Mouse (Mus musculus) lung, postnatal 25 days (tissue): ENCODE data around the gene Agap1.
A peak's percentile ranks its signal among the peaks of the same experiment; 100 is the strongest.

Experiments used
- DNase-seq: peaks from one replicate; pipeline ENCODE4 v3.0.0; 2022; ENCODE audit warnings: low spot score

Gene Agap1

DNA sequence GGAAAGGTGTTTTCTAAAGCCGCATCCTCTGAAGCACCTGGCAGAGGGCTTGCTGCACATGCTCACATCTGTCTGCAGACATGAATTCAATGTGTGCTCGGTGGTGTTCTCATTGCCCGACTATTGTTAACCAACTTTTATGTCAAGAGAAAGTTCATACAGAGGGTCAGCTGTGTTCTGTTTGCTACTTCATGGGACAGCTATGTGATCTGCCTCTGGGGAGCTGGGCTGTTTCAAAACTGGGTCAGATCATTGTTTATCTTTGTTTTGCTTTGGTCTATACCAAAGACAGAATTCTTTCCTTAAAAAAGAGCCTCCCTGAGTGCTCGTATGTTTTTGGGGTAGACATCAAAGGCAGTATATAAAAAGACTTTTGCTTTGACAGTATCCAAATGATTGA is 89.5 kb downstream of the Agap1 start:
- DNase-seq = no peak

- no peak for DNase-seq
Measured at GRCm38 (mm10) chr1:89545099-89545498, 90.5 kb downstream of the Agap1 start.

GRCm38 (mm10) chr1:89547525-89548504 is 93.2 kb downstream of the Agap1 start:
- no peak for DNase-seq

DNA sequence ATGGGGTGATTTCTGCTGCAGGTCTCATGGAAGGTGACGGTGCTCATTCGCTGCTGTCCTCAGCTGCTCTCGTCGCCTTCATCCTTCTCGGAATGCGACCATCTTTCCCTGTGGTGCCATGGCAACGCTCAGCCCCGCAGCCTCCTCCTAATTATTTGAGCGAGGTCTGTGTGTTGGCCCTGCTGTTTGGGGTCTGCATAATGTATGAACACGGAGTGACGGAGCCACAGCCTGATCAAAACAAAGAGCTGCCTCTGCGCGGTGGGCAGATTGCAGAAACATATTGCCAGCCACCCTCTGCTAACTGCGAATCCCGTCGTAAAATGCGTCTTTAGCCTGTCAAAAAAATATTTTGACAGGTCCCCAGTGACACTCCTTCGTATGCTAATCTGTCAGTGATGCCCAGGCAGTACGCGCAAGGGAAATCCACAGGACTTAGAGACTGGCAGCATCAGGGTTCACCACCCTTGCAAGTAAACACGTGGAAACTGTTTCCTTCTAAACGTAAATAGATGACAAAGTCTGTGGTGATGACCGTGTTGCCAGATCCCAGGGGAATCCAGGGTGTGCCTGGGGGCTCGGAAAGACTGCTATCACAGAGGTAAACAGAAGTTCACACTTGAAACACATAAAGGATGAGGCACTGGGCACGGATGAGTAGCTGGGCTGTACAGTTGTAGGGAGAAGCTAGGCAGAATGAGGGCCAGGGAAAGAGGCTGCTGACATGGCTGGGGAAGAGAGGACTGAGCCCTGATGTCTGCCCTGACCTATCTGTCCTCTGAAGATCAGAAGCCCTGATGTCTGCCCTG is 95.7 kb downstream of the Agap1 start:
- no peak for DNase-seq

- DNase-seq = no peak
Measured at GRCm38 (mm10) chr1:89552470-89552869, 97.9 kb downstream of the Agap1 start.

GRCm38 (mm10) chr1:89553791-89554190 is 99.2 kb downstream of the Agap1 start:
- no peak for DNase-seq

GRCm38 (mm10) chr1:89554969-89555856 is 100.6 kb downstream of the Agap1 start:
- peak; percentile 57 for DNase-seq

DNA sequence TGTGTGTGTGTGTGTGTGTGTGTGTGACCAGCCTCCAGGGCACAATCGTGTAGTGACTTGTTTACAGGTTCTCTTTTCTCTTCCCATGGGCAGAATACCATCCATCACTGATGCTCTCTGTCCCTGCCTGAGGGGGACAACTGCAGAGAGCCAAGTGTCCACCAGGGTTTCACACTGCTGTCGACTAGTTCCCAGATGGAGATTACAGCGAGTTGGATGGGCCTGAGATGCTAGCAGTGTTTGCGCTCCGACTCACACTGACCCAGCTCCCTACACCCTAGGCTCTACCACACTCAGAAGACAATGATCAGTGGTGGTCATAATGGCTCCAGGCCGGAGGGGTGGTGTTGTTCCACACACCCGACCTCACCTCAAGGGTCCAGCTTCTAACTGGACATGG is 101.4 kb downstream of the Agap1 start:
- DNase-seq = no peak

DNA sequence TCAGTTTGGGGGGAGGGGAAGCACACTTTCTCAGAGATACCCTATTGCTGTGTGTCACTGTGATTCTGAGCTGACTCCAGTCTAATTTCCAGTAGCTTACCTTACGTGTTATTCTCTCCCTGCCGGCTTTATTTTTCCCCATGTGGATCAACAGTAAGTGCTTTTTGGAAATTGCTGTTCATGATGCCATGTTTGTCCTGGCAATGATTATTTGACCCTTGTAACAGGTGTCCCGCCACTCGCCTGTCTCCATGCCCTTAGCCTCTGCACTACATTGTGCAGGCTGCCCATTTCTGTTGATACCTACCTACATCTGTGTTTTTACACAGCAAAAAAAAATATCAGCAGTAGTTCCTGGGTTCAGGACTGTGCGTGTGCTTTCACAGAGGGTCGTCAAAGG is 102.8 kb downstream of the Agap1 start:
- DNase-seq = no peak

DNA sequence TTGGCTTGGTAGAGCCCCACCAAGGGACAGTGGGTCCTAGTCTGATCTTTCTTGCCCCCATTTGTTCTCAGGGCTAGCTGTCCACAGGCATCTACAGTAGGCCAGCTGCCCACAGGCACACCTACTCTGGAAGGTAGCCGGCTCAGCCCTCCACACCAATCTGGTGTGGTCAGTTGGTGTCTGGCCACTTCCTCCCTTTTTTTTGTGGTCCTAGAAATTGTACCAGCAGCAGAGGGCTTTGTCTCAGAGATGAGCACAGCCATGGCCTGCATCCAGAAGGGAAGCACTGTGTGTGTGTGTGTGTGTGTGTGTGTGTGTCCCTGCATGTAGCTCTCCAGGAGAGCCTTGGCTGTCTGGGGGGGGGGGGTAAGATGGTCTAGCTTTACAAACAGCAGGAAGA is 103.5 kb downstream of the Agap1 start:
- DNase-seq = no peak

DNA sequence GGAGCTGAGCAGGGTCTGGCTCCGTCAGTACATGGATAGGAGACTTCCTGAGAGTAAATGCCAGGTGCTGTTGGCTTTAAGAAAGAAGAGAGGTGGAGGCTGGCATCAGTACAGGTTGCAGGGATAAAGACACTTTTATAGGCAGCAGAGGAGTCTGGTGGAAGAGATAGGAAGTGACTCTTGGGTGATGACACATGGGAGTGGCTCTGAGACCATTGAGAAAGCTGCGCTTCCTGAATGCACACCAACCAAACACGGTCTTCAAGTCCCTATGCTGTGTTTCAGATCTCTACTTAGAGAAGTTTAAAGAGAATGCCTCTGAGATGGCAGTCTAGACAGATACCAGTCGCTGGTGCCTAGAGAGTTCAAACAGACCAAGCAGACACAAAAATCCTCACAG is 108.8 kb downstream of the Agap1 start:
- no peak for DNase-seq

DNA sequence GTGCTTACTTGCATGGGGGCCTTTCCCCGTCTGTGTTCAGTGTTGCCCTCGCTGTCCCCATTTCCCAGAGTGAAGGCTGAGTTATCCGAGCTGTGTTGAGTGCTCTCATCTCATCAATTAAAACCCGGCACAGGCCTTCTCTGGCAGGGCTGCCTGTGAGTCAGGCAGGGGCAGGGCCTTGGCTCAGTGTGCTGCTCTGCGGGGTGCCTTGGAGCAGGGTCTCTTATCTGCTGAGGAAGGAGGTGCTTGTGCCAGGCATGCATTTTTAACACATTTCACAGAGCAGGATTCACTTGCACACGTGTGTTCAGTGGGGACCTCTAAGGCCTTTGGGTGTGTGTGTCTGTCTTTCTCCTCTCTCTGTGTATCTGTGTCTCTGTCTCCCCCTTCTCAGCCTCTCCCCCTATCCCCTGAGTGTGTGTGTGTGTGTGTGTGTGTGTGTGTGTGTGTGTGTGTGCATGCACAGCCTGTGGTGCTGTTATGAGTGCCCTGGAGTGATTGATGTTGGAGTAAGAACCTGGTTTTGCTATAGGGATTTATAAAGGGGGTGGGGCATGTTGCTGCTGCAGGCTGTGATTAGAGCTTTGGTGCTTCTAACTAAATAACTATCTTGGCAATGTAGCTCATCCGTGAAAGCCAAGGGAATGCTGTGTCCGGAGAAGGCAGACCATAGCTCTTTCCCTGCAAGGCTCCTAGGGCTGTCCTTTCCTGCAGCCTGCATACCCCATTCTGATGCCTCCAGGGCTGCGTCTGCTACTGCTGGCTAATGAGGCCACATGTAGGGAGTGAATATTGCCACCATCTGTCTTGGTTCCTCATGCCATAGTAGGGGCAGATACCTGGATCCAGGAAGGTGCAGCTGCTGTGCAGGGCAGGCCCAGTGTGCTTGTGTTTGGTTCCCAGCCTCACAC is 112.2 kb downstream of the Agap1 start:
- DNase-seq = no peak

DNA sequence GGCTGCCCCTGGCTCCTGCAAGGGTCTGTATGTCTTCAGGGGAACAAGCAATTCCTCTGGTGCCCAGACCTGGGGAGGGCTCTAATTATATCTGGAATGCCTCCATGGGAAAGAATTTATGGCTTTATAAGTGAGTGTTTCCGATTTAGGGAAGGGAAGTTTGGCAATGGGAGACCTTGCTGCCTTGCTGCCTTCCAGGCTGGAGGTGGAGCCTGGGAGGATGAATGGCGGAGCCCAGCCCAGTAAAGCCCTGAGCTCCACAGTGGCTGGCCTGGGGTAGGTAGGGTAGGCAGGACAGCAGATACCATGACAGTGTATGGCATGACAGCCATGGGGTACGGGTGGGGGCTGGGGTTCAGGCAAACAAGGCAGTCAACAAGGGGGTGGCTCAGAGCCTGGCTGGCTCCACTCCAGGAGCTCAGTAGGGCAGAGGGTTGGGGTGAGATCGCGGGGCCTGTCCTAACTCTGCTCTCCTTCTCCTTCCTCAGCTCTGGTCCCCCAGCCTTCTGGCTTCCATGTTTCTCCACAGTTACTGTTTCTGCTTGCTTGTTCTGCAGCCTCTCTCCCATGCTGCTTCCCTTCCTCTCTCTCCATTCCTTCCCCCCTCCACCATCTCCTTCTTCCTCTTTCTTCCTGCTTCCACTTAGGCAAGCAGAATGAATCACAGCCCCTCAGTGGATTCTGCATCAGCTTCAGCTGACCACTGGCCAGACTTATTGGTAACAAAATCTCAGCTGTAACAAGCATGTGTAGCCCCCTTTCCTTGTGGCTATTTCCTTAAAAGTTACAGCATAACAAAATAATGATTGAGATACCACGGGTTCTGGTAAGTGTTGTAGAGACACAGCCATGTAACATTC is 114.2 kb downstream of the Agap1 start:
- DNase-seq = no peak

DNA sequence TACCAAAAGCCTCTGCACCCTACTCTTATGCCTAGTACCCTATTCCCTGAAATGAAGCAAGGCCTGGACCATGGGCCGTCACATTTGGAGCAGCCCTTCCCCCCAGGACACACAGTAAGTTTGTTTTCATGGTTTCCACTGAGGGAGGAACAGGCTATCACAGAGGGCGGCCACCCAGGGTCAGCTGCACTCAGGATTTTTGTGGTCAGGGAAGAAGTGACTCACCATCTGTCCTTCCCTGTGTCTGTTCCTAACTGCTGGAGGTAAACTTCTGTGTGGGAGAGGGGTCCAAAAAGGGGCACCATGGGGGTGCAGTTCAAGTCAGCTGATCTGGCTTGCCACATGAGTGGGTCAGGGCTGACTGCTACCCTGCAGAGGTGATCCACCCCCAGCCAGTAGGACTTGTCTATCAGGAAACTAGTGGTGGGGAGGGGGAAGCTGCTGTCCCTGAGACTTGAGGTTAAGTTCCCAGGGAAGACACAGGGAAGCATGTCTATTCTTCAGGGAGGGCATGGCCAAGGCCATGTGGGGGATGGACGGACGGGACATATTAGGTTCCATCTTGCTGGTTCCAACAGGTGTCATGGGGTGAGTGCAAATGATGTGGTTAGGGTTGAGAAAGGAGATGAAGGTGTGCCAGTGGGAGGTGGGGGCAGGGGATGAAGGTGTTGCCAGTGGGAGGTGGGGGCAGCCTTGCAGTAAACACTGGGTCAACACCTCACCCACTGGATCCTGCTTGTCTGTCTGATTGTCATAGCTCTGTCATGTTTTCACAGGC is 116.1 kb downstream of the Agap1 start:
- DNase-seq = no peak

GRCm38 (mm10) chr1:89573486-89573885 is 118.9 kb downstream of the Agap1 start:
- no peak for DNase-seq

DNA sequence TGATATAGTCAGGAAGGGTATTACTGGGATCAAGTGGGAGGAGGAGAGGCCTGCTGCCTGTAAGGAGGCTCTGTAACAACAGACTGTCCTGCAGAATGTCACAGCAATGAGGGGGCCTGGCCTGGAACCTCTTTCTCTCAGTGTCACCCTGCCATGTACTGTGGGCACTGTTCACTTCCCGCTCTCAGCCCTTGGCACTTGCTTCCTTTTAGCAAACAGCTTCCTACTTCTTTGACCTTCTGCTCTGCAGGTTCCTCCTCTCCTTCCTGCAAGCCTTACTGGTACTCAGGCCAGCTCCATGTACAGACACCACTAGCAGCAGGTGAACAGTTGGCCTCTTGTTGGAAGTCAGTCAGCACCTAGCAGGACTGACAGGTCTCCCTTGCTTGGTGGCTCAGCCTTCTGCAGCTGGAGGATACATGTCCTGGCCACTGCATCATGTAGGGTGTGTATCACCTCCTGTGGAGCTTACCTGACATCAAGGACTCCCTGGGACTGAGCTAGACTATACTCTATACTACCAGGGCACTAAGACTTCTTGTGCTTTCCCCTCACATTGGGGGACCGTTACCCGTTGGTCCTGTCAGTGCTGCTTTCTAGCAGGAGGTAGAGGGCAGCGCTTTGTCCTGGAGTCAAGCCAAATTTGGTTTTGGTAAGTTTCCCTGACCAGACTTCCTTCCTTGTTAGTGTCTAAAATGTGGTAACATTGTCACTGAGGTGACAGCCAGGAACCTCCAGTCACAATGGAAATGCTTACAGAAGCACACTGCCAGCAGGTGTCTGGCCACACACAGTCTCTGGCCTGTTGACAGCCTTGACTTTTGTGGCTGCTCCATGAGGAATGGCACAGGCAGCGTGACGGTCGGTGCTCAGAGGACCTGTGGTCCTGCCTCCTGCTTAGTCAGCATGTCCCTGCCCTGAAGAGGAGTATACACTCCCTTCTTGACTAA is 120.6 kb downstream of the Agap1 start:
- peak; percentile 40 for DNase-seq

- DNase-seq = no peak
Measured at GRCm38 (mm10) chr1:89576174-89576890, 121.7 kb downstream of the Agap1 start.
